Mouse (Mus musculus): ENCODE data around the gene Tcea3.

DNA sequence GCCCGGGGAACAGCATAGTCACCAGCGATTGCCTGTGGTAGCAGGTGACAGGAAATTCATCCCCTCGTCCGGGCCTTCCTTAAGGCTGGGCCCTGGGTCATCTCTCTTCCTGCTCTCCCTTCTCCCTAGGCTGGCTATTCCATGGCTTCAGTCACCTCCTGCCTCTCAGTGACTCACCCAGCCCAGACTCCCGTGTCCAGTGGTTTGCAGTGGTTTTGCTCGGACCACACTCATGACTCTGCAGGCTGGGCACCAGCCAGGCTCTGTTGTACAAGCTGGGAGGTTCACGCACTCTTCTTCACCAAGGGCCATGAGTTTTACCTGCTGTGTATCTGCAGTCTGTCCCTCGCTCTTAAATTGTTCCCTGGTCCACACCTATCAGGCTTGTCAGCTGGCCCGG is 36.6 kb upstream of the Tcea3 start:
- TF ChIP-seq CTCF (IDR thresholded peaks at IDR 0.05; ENCODE audit: extremely low read depth, insufficient read depth, insufficient read length, insufficient replicate concordance) = no peak
- no peak for TF ChIP-seq POLR2A (IDR thresholded peaks at IDR 0.05; ENCODE audit: low read depth, low read length)

All from spleen, adult 2 months (tissue).